Mouse (Mus musculus) C2C12 (cell line): ENCODE results near the gene Zfp11.
"Not testable (repeated sequence)": the region's sequence is repeated elsewhere in the genome, so short reads cannot be mapped to it uniquely, and the experiment has no call there.

ENCODE experiments used
- CTCF ChIP-seq: IDR thresholded peaks from one replicate; pipeline ENCODE4 v1.5.1; 2011; ENCODE audit not compliant: control insufficient read depth, insufficient read depth, insufficient read length
- MAX ChIP-seq: IDR thresholded peaks from one replicate; pipeline ENCODE4 v1.6.1; 2011; ENCODE audit warnings: mild to moderate bottlenecking, control low read depth

DNA sequence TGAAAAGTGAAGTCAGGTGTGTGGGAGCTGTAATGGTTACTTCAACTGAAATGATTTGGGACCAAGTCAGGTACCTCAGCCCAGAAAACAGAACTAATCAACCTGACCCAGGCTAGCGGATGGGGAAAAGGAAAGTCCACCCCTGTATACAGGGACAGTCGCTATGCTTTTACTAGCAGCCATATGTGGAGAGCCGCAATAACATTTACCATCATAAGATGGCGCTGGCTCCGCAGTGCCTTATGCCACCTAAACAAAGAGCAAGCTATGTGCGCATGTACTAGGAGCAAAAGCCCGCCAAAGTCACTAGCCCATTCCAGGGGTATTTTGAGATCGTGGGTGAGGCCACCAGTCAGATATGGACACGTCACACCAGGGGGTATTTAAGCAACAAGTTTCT, 49.3 kb downstream of the Zfp11 start:
- not testable (repeated sequence) for TF ChIP-seq CTCF, MAX
